Mouse (Mus musculus) bone marrow macrophage, adult 2 months (primary cell): ENCODE data around the gene Rtkn2.

Source experiments
- CTCF ChIP-seq: IDR thresholded peaks from 2 replicates; pipeline ENCODE4 v1.5.1; 2012; ENCODE audit warnings: low read depth, mild to moderate bottlenecking, low read length, moderate library complexity
- POLR2A ChIP-seq: IDR thresholded peaks from 2 replicates; pipeline ENCODE4 v1.6.1; 2012; ENCODE audit warnings: mild to moderate bottlenecking, low read depth, low read length, borderline replicate concordance

GRCm38 (mm10) chr10:68089435-68090196, 110.2 kb downstream of the Rtkn2 start:
- TF ChIP-seq POLR2A (no peak), CTCF (peak; percentile 51)
